ENCODE assay signal across 17 mouse cellular contexts in the genomic region with DNA sequence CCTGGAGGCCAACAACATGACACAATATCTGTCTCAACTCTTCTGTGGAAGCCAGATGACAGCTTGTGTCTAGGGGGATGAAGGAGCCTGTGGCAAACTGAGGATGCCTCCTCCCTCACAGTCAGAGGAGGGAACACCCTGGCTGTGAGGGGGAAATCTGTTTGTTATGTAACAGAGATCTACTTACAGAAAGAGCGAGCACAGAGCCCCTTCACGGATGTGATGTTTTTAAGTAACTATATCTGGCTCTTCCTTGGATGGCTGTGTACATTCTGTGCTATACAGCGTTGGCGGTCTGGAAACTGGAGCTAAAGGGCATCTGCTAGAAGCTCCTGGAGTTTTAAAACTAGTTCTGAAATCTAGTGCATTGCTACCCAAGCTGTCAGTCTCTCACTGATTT.
DNase-seq lines count a peak whose midpoint lies in the region; ATAC-seq and TF ChIP-seq lines count a peak whose summit lies in the region.
"Had no signal": no experiment of that assay in that cellular context is flagged by ENCODE, and none has a peak within 500 bp of the region (broad histone marks: within the 10 kb centered on the region; RNA-seq: fewer than 3 reads in every experiment).

No protein-coding gene starts in this region.

- peaks cover 32% of the 10 kb centered on the region for H3K4me1 ChIP-seq in bone marrow macrophage, adult 2 months (ENCODE audit: control insufficient read depth, insufficient read depth, low read length)
- peaks cover 13% of the 10 kb centered on the region for H3K4me1 ChIP-seq in olfactory bulb, adult 2 months (ENCODE audit: control insufficient read depth, insufficient read depth, low read length)

- no peak for DNase-seq in gastrocnemius, adult 2 months
- no peak for DNase-seq in gastrocnemius, adult 8-10 months (ENCODE audit: low spot score in 2 of 2)
- DNase-seq in layer of hippocampus, adult 9-11 months = peak; percentile 55
- no peak for DNase-seq in kidney, adult 9 months
- DNase-seq: adrenal gland, adult 2 months; cerebellum, adult 18-20 months; forebrain, postnatal 0 days; kidney, adult 8-10 months; kidney, postnatal 4 days; thymus, postnatal 25 days had no signal

- intact Hi-C loops in gastrocnemius, adult 2 months (cut with DNase I) = no loop called here

- no peak for TF ChIP-seq CTCF in gastrocnemius, adult 2 months (IDR thresholded peaks at IDR 0.05)
- no peak for TF ChIP-seq CTCF in bone marrow macrophage, adult 2 months (IDR thresholded peaks at IDR 0.05; ENCODE audit: low read depth, low read length)
- no peak for TF ChIP-seq CTCF in olfactory bulb, adult 2 months (IDR thresholded peaks at IDR 0.05; ENCODE audit: insufficient read depth, low read depth, low read length)

- ATAC-seq in activated CD4-positive, CD25-positive, alpha-beta regulatory T cell, adult 4 months = no peak
- ATAC-seq: forebrain, postnatal 0 days; hindbrain, postnatal 0 days; midbrain, embryonic 15.5 days had no signal

- WGBS in olfactory bulb, adult 2 months = 40% methylated on average over 4 of the region's 4 CpGs

- no peak for TF ChIP-seq POLR2A in bone marrow macrophage, adult 2 months (IDR thresholded peaks at IDR 0.05; ENCODE audit: borderline replicate concordance, low read depth, low read length)
- no peak for TF ChIP-seq POLR2A in olfactory bulb, adult 2 months (IDR thresholded peaks at IDR 0.05; ENCODE audit: insufficient read depth, low read depth, low read length)

- peak overlapping the region; percentile 64 for H3K27ac ChIP-seq in gastrocnemius, adult 2 months
- H3K27ac ChIP-seq in bone marrow macrophage, adult 2 months (ENCODE audit: insufficient read depth, low read depth, low read length) = peak overlapping the region; percentile 21
- H3K27ac ChIP-seq in olfactory bulb, adult 2 months (ENCODE audit: insufficient read depth, low read depth, low read length) = peak overlapping the region; percentile 83
- H3K27ac ChIP-seq: hindbrain, postnatal 0 days; limb, embryonic 12.5 days; liver, embryonic 14.5 days; midbrain, embryonic 15.5 days had no signal

- H3K4me3 ChIP-seq in gastrocnemius, adult 2 months = no peak overlapping the region
- H3K4me3 ChIP-seq in bone marrow macrophage, adult 2 months (ENCODE audit: insufficient read depth, low read length) = no peak overlapping the region
- no peak overlapping the region for H3K4me3 ChIP-seq in olfactory bulb, adult 2 months (ENCODE audit: insufficient read depth, low read depth, low read length)
- H3K4me3 ChIP-seq: limb, embryonic 12.5 days; midbrain, embryonic 15.5 days had no signal

Comparison
In these comparisons a context has a peak if more than half of its experiments do, and no peak if none do; other contexts are left out.
1. H3K27ac ChIP-seq: peak in every context shown above with its lines; median percentile 83 in olfactory bulb, adult 2 months; 64 in gastrocnemius, adult 2 months; 21 in bone marrow macrophage, adult 2 months.